Mouse (Mus musculus): ENCODE data around the gene Ccdc39. TPM values are rescaled to one million over a fixed set of nuclear protein-coding genes. Genes with fewer than 3 reads are reported as not detected.
A peak's percentile ranks its signal among the peaks of the same experiment; 100 is the strongest.

Ccdc39 gene
- polyA plus RNA-seq, 1 experiment from 2014 or later, result 7.6 TPM

DNA sequence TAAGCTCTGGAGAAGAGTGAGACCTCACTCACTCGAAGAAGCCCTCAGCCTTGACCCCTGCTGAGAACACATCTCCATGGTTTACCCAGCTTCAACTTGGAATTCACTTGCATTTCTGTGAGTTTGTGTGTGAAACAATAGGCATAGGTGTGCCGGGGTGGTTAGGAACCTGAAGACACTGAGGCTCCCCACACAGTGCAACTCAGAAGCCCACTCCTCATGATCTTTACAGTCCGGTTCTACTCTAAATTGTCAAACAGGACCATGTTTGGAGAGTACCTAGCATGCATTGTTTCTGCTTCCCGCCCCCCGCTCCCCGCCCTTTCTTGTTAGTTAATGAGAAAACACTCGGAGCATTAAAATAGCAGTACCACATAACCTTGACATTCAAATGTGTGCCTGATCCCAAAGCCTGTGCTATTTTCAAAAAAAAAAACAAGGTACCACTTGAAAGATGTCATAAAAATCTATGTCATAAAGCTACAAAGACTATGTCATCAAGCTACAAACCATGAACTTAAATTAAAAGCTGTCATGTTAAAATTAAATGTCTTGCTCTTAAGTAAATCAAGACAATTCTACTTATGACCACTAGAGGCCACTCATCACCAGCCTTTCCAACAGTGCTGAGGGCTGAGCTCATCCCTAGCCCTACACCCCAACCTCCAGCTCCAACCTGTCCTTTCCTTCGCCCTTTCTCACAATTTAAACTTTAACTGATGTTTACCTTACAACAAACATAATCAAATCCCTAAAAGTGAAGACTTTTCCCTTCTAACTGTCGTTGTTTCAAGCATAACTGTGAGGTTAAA is 19.8 kb downstream of the Ccdc39 start:
- 48% methylated on average over 9 of the region's 9 CpGs for WGBS
- H3K9ac ChIP-seq (ENCODE audit: low read length), result no peak overlapping the region
- no peaks in the 10 kb centered on the region for H3K9me3 ChIP-seq (ENCODE audit: control insufficient read depth, low read length)
- H3K4me1 ChIP-seq (ENCODE audit: control insufficient read depth, insufficient read depth, low read length), result no peaks in the 10 kb centered on the region
- no peak overlapping the region for H3K27ac ChIP-seq (ENCODE audit: low read depth, low read length)
- H3K36me3 ChIP-seq (ENCODE audit: control insufficient read depth, insufficient read depth, low read length), result no peaks in the 10 kb centered on the region
- no peak overlapping the region for H3K4me2 ChIP-seq (ENCODE audit: low read depth)
- no peak overlapping the region for H3K4me3 ChIP-seq (ENCODE audit: low read depth, low read length)
- ATAC-seq (ENCODE audit: insufficient read depth, low FRiP score, low TSS enrichment), result no peak
- peak; percentile 48 for DNase-seq (ENCODE audit: low spot score)
- H3K27me3 ChIP-seq (ENCODE audit: control insufficient read depth, insufficient read depth, low read length), result no peaks in the 10 kb centered on the region

DNA sequence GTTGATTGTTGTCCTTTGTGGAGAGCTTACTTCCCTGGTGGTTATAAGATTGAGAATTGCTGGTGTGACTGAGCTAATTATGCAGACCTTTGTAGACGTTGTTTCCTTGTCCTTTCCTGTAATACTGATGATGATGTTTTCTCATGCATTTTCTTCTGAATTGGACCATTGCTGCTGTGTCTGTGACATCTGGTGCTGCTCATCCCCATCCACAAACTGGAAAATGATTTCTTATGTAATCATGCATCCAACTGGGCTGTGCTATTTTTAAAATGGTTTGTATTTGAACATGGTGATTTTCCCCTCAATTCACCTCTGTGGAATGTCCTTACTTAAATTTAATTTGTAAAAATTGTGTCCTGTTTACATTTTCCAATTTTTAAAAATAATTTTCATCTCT is 37.0 kb downstream of the Ccdc39 start:
- ATAC-seq (ENCODE audit: insufficient read depth, low FRiP score, low TSS enrichment) (no peak), DNase-seq (ENCODE audit: low spot score) (no peak)
- no peak overlapping the region for H3K4me2 ChIP-seq (ENCODE audit: low read depth)
- H3K27ac ChIP-seq (ENCODE audit: low read depth, low read length), result no peak overlapping the region
- H3K27me3 ChIP-seq (ENCODE audit: control insufficient read depth, insufficient read depth, low read length), result no peaks in the 10 kb centered on the region
- H3K9me3 ChIP-seq (ENCODE audit: control insufficient read depth, low read length), result no peaks in the 10 kb centered on the region
- peaks cover 3% of the 10 kb centered on the region; the same call in 1 of the 2 replicates for H3K36me3 ChIP-seq (ENCODE audit: control insufficient read depth, insufficient read depth, low read length)
- no peak overlapping the region for H3K9ac ChIP-seq (ENCODE audit: low read length)
- 88% methylated on average over 1 of the region's 1 CpGs for WGBS
- no peak overlapping the region for H3K4me3 ChIP-seq (ENCODE audit: low read depth, low read length)
- H3K4me1 ChIP-seq (ENCODE audit: control insufficient read depth, insufficient read depth, low read length), result no peaks in the 10 kb centered on the region

DNA sequence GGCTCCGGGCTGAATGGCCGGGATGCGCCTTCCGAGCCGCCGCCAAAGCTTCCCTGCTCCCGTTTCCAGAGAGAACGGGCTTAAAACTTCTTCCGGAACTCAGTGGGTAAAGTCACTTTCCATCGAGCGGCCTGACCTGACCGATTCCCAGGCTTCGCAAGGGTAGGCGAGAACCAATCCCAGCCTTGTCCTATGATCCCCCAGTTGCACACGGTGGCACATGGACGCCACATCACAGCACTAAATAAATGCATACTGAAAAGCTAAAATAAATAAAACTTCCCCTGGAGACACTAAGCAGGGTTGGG is 43.6 kb downstream of the Ccdc39 start:
- H3K4me2 ChIP-seq (ENCODE audit: low read depth), result peak overlapping the region; percentile 72
- no peaks in the 10 kb centered on the region for H3K27me3 ChIP-seq (ENCODE audit: control insufficient read depth, insufficient read depth, low read length)
- H3K9ac ChIP-seq (ENCODE audit: low read length), result peak overlapping the region; percentile 95
- DNase-seq (ENCODE audit: low spot score) (no peak), ATAC-seq (ENCODE audit: insufficient read depth, low FRiP score, low TSS enrichment) (peak; percentile 17; the same call in 1 of the 2 replicates)
- peak overlapping the region; percentile 94 for H3K4me3 ChIP-seq (ENCODE audit: low read depth, low read length)
- no peaks in the 10 kb centered on the region for H3K4me1 ChIP-seq (ENCODE audit: control insufficient read depth, insufficient read depth, low read length)
- peak overlapping the region; percentile 99 for H3K27ac ChIP-seq (ENCODE audit: low read depth, low read length)
- under 1% methylated on average over 16 of the region's 16 CpGs for WGBS
- H3K36me3 ChIP-seq (ENCODE audit: control insufficient read depth, insufficient read depth, low read length), result no peaks in the 10 kb centered on the region; the same call in 1 of the 2 replicates
- H3K9me3 ChIP-seq (ENCODE audit: control insufficient read depth, low read length), result no peaks in the 10 kb centered on the region

DNA sequence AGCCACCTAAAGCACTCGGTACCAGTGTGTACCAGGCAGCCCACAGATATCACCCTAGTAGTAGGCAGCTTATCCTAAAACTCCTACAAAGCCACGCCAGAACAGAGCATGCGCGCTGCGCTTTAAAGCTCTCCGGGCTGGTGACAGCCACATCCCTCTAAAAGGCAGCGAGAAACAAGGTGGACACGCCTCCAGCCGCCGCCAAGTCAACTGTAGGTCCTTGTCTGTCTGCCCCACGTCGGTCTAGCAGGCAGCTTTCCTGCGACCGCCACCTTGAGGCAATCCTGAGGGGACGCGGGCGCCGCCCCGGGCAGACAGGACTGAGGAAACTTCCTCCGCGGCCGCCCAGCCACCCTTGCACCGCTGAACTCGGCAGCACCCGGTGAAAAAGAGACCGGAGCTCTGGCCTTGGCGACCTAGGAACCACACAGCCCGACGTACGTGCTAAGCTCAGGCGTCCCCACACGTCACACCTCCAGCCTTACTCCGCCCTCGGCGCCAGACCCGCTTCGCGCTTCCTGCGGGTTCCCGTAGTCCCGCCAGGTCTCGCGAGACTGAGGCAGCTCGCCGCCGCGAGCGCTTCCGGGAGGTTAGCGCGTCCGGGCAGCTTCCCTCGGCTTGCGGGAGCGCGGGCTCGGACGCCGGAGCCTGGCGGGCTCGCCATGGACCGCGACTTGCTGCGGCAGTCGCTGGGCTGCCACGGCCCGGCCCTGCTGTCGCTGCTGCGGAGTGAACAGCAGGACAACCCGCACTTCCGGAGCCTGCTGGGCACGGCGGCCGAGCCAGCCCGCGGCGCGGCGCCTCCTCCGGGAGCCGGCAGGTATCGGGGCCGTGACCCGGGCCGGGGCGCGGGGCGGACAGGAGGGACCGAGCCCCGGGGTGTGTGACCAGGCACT is 44.2 kb downstream of the Ccdc39 start, which contains the start of gene Ttc14:
Gene Ttc14, plus strand, starts transcription at position 216 of the 896 bp plus-strand sequence.
- Histone ChIP-seq H3K4me3 (ENCODE audit: low read depth, low read length) (peak within 1 kb of the TSS; percentile 94), H3K4me1 (ENCODE audit: control insufficient read depth, insufficient read depth, low read length) (no peaks in the 10 kb centered on the region), H3K27me3 (ENCODE audit: control insufficient read depth, insufficient read depth, low read length) (no peaks in the 10 kb centered on the region), H3K9ac (ENCODE audit: low read length) (peak within 1 kb of the TSS; percentile 95), H3K36me3 (ENCODE audit: control insufficient read depth, insufficient read depth, low read length) (no peaks in the 10 kb centered on the region; the same call in 1 of the 2 replicates), H3K4me2 (ENCODE audit: low read depth) (peak within 1 kb of the TSS; percentile 72), H3K27ac (ENCODE audit: low read depth, low read length) (peak within 1 kb of the TSS; percentile 99), H3K9me3 (ENCODE audit: control insufficient read depth, low read length) (no peaks in the 10 kb centered on the region)
- peak; percentile 98 for DNase-seq (ENCODE audit: low spot score)
- WGBS, result under 1% methylated on average over 90 of the region's 90 CpGs
- ATAC-seq (ENCODE audit: insufficient read depth, low FRiP score, low TSS enrichment), result peak; percentile 99

DNA sequence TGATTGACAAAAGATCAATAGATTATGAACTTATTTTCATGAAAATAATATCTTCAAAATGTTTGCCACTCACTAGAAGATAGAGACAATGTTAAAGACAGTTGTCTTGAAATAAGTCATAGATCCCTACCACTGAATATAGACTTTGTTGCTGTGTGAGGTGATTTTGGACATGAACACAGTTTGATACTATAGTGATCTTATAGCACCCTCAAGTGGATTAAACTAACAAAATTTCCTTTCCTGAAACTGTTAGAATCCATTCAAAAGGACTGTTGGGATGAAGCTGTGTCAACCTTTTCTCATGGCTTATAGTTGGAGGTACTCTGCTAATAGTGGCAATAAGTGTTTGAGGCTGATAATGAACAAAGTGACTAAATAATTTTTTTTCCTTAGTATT is 53.1 kb downstream of the Ccdc39 start:
- Histone ChIP-seq H3K4me1 (ENCODE audit: control insufficient read depth, insufficient read depth, low read length) (no peaks in the 10 kb centered on the region), H3K9me3 (ENCODE audit: control insufficient read depth, low read length) (no peaks in the 10 kb centered on the region), H3K9ac (ENCODE audit: low read length) (no peak overlapping the region), H3K27me3 (ENCODE audit: control insufficient read depth, insufficient read depth, low read length) (no peaks in the 10 kb centered on the region), H3K4me2 (ENCODE audit: low read depth) (no peak overlapping the region), H3K27ac (ENCODE audit: low read depth, low read length) (no peak overlapping the region), H3K36me3 (ENCODE audit: control insufficient read depth, insufficient read depth, low read length) (no peaks in the 10 kb centered on the region), H3K4me3 (ENCODE audit: low read depth, low read length) (no peak overlapping the region)
- DNase-seq (ENCODE audit: low spot score) (no peak), ATAC-seq (ENCODE audit: insufficient read depth, low FRiP score, low TSS enrichment) (no peak)

Other genes with a start within 250 kb of the Ccdc39 start
- gene Ttc14, start 44.5 kb downstream of the Ccdc39 start, polyA plus RNA-seq (2014; fragmentation: Nextera tagmentation; extraction: Ambion mirVana), result 59.6 and 68.3 TPM in 2 replicates
- gene Fxr1, start 175.6 kb upstream of the Ccdc39 start, polyA plus RNA-seq (2014; fragmentation: Nextera tagmentation; extraction: Ambion mirVana), result 81.1 and 81.2 TPM in 2 replicates
- 163 and 171 TPM in 2 replicates for gene Dnajc19, start 237.0 kb upstream of the Ccdc39 start, polyA plus RNA-seq (2014; fragmentation: Nextera tagmentation; extraction: Ambion mirVana)

Data from neural tube, embryonic 11.5 days (tissue).